Mouse (Mus musculus): ENCODE data around the gene Hnrnph2.

DNA sequence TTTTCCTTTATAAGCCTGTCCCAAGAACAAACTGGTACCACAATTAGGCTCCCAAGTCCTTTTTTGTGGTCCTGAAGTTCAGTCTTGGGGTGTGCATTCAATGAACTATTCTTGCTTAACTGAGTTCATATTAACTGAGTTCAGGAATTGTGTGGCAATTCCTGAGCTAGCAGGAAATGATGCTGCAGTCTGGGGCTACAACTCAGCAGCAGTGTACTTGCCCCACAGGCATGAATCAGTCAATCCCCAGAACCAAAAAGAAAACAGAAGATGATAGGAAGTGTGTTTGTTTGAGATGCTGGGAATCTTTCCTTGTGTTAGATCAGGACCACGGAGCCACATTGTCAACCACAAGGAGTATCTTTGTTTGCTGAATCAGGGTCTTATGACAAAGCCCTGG is 51.1 kb downstream of the Hnrnph2 start:
- TF ChIP-seq POLR2A (IDR thresholded peaks at IDR 0.05; ENCODE audit: insufficient read depth, low read depth, low read length) = no peak
- no peak for TF ChIP-seq EP300 (IDR thresholded peaks at IDR 0.05; ENCODE audit: insufficient read depth, low read depth, low read length)
- no peak for TF ChIP-seq CTCF (IDR thresholded peaks at IDR 0.05)

Measured in heart, adult 2 months (tissue).